Mouse (Mus musculus) right cerebral cortex, postnatal 4 days (tissue): ENCODE measurements around the gene Pcgf2.
"Not testable (repeated sequence)": the region's sequence is repeated elsewhere in the genome, so short reads cannot be mapped to it uniquely, and the experiment has no call there.

Experiments used
- DNase-seq: peaks from one replicate; pipeline ENCODE4 v3.0.0-alpha.2; 2022

Gene Pcgf2

GRCm38 (mm10) chr11:97700003-97700745 lies at the start of gene Pcgf2:
Gene Pcgf2, minus strand, starts transcription at chr11:97700497.
- DNase-seq = peak; percentile 79

DNA sequence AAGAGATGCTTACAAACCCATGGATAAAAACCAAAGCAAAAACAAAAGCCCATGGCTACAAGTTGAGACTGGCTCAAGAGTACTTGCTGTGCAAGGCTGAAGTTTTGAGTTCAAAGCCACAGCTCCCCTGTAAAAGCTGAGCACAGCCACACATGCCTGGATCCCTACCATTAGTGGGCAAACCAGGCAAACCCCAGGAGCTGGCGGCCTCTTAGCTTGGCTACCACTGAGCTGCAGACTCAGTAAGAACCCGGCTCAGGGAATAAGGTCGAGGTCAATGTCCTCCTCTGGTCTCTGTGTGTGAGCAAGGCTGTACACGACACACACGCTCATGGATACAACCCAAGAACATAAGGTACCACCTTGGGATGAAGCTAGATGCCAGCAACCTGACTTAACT lies 48.2 kb upstream of the Pcgf2 start:
- DNase-seq = no peak

GRCm38 (mm10) chr11:97747773-97748172 lies 47.5 kb upstream of the Pcgf2 start:
- no peak for DNase-seq

DNA sequence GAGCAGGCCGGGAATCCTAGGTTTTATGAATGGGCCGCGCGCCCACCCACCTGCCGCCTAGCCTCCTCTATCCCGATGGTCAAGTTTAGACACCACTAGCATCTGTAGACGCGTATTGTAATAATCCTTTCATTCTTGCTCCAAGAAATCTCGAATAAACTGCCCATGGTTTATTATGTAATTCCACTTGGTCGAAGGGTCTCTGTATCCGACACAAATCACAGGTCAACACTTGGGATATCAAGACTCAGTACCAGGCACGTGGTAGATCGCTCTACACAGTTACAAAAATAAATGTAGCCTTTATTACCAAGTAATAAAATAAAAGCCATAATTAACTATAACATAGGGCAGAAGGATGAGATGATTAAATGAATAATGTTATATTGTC lies 45.0 kb upstream of the Pcgf2 start:
- no peak for DNase-seq

- peak; percentile 97 for DNase-seq
Observed at GRCm38 (mm10) chr11:97744718-97745330, 44.5 kb upstream of the Pcgf2 start.

DNA sequence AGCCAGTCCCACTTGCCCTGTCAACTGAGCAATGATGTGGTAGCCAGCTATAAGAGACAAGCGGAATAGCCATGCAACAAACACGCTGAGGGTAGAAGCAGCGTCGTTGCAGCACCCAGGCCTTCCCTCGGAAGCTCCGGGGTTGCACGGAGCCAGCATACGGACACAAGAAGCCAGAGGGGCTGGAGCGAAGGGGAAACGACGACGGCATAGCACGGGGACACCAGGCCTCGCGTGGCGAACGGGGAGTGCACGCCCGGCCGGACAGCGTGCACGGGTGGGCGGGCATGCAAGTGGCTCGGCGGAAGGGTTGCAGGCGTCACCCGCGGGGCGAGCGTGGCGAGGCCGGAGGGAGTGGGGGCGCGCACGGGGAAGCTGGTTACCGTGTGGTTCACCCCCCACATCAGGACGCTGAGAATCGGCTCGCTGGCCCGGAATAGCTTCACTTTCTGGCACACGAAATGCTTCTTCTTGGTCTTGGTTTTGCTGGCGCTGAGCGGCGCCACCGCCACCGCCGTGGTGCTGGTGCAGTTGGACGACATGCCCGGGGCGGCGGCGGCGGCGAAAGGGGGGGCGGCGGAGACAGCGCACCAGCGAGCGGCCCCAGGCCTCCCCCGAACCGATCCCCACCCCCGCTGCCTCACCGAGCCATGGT lies 43.9 kb upstream of the Pcgf2 start, which contains the start of gene Pip4k2b:
Pip4k2b (minus strand) TSS at position 642 of the 655 bp plus-strand sequence.
- DNase-seq = no peak

- no peak for DNase-seq
Observed at GRCm38 (mm10) chr11:97743423-97743822, 43.1 kb upstream of the Pcgf2 start.

GRCm38 (mm10) chr11:97742591-97742990 lies 42.3 kb upstream of the Pcgf2 start:
- DNase-seq = no peak

- no peak for DNase-seq
Observed at GRCm38 (mm10) chr11:97742157-97742556, 41.9 kb upstream of the Pcgf2 start.

GRCm38 (mm10) chr11:97740190-97740589 lies 39.9 kb upstream of the Pcgf2 start:
- DNase-seq = no peak

DNA sequence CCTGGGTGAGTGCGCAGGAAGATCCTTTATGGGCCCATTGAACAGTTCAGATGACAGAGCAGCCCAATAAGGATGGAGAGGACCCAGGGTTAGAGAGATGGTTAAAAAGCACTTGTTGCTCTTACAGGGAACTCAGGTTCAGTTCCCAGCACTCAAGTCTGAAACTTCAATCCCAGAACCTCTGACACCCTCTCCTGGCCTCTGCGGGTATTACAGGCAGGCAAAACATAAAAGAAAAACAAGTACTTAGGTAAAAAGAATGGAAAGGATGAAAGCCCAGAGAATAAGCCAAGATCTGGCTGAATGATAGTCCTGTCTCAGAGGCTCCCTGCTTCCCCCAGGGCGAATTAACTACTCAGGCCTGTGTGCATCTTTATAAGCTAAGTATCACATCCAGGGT lies 38.9 kb upstream of the Pcgf2 start:
- DNase-seq = no peak

DNA sequence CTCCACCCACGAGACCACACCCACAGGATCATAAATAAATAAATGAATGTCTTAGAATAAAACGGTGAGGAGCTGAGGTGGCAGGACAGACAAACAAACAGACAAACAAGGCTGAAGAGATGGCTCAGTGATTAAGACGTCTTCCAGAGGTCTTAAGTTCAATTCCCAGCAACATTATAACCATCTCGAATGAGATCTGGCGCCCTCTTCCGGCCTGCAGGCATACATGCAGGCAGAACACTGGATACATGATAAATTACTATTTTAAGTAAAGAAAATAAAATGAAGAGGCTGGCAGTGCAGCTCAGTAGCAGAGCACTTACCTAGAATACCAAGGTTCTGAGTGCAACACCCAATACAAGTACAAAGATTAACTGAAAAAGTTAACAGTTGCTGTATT lies 38.4 kb upstream of the Pcgf2 start:
- no peak for DNase-seq

GRCm38 (mm10) chr11:97737600-97737999 lies 37.3 kb upstream of the Pcgf2 start:
- DNase-seq = no peak

GRCm38 (mm10) chr11:97736645-97737044 lies 36.3 kb upstream of the Pcgf2 start:
- DNase-seq = no peak

- DNase-seq = not testable (repeated sequence)
Observed at GRCm38 (mm10) chr11:97734810-97735209, 34.5 kb upstream of the Pcgf2 start.

DNA sequence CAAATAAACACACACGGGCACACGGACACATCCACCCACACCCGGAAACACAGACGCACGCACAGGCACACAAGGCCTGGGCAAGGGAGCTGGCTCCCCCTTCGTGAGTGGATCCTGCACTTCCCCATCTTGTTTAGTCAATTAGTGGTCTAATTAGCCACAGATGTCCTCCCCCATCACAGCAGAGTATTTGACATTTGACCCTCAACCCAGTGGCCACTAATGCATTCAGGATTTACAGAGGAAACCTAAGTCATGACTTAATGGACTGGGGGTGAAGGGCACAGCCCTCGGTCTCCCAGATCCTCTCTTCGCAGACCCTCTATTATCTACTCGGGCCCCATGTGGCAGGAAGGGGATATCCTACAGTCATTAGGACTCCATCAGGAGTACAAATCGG lies 33.4 kb upstream of the Pcgf2 start:
- no peak for DNase-seq

DNA sequence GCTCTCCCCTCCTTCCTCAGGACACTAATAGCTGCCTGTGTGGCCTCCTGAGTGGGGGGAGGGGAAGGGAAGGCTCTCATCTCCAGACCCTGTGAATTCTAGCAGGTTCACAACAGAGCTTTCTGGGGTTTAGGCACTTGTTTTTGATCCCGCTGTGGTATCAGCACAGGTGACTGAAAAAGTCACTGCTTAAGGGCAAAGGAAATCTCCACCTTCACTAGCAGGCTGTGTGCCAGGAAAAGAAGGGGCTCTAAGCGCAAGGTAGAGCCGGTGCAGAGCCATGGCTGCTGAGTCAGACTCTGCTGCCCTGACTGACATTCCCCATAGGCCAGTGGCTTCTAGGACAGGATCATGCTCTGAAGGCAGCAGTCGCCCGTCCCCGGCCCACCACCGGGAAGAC lies 28.4 kb upstream of the Pcgf2 start:
- no peak for DNase-seq

DNA sequence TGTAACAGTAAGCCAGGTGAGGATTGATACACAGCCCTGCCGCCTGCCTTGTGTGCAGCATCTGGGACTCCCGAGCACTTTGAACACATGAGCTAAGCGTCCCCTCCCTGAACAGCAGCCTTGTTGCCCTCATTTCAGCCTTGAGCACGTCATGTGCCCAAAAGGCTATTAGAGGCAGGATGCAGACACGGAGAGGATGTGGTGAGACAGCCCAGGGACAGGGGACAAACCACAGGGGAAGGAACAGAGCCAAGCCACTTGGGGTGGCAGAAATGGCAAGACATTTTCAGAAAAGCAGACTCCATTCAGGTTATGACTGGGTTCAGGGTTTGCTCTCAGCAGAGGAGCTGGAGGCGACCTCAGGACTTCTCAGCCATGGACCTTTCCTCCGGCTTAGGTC lies 28.0 kb upstream of the Pcgf2 start:
- no peak for DNase-seq

- DNase-seq = no peak
Observed at GRCm38 (mm10) chr11:97723709-97724108, 23.4 kb upstream of the Pcgf2 start.

DNA sequence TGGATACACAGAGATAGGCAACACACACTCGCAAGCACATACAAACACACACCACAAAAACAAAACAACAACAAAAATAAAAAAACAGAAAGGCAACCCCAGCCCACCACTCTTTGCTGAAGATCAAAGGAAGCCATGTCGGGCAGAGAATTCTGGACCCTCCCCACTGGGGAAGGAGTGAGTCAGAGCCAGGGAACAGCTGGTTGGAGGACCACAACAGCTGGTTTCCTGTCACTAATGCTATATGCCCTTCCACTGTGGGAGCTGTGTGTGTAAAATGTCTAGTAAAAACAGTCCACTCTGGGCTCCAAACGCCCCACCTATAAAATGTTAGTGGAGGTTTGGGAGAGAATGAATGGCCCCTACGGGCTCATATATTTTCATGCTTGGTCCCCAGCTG lies 21.0 kb upstream of the Pcgf2 start:
- DNase-seq = no peak

GRCm38 (mm10) chr11:97719041-97719440 lies 18.7 kb upstream of the Pcgf2 start:
- no peak for DNase-seq

GRCm38 (mm10) chr11:97718281-97718860 lies 18.1 kb upstream of the Pcgf2 start:
- no peak for DNase-seq

GRCm38 (mm10) chr11:97717369-97718280 lies 17.3 kb upstream of the Pcgf2 start:
- DNase-seq = no peak
